Mouse (Mus musculus) brain, embryonic 14.5 days (tissue): ENCODE data around the gene Slc51b. TPM values are rescaled to one million over a fixed set of nuclear protein-coding genes. Genes with fewer than 3 reads are reported as not detected.
A peak's percentile ranks its signal among the peaks of the same experiment; 100 is the strongest.

Source experiments
- DNase-seq: peaks from one replicate; pipeline ENCODE4 v3.0.0-alpha.2; 2011; ENCODE audit warnings: low read depth
- CTCF ChIP-seq: fragments of 200-500 bp; IDR thresholded peaks from 2 replicates; pipeline ENCODE4 v1.5.1; 2012; ENCODE audit warnings: inconsistent platforms, mild to moderate bottlenecking, moderate library complexity, borderline replicate concordance; ENCODE audit not compliant: insufficient read depth, insufficient read length; ENCODE audit errors: extremely low read depth
- POLR2A ChIP-seq: fragments of 200-500 bp; IDR thresholded peaks from 2 replicates; pipeline ENCODE4 v1.6.1; 2012; ENCODE audit warnings: mild to moderate bottlenecking, inconsistent platforms, borderline replicate concordance; ENCODE audit not compliant: poor library complexity, insufficient read depth, insufficient read length, severe bottlenecking; ENCODE audit errors: extremely low read depth
- polyA plus RNA-seq: library from polyadenylated mRNA; depleted of rRNA; stranded (reverse); fragments of >200 nt; gene quantifications from 2 replicates; pipeline ENCODE4 v1.2.3, GENCODE M21; 2012

The Slc51b gene
- polyA plus RNA-seq, 1 experiment = not detected

DNA sequence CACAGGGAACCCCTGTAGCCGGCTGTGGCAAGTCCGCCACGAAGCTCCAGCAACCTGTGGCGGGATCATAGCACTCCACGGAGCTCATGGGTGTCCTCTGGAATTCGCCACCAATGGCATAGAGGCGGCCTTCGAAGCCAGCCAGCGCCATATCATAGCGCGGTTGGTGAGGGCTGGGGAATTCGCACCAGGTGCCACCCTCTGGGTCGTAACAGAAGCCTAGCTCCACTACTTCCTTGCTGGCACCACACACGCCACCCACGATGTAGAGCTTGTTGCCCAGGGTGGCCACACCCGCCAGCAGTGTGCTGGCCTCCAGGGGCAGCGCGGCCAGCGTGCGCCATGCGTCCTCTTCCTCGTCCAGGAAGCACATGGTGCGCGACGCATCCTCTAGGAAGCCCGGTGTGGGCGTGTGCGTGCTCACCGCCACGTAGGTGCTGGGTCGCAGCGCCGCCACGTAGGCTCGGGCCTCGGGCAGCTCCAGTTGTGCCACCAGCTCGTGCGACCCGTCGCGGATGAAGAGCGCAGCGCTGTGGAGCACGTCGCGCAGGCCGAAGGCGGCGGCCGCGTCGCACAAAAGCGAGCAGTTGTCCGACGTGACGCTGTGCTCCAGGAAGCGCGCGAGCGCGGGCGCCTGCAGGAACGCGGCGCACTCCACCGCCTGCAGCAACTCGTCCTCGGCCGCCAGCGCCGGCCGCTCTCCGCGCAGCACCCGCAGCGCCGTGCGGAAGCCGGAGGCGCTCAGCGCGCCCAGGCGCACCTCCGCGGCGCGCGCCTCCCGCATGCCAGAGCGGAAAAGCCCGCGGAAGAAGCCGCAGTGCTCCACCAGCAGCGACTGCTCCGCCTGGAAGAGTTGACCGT is 31.8 kb downstream of the Slc51b start:
- peak; percentile 57 for DNase-seq
- no peak for TF ChIP-seq CTCF
- no peak for TF ChIP-seq POLR2A

DNA sequence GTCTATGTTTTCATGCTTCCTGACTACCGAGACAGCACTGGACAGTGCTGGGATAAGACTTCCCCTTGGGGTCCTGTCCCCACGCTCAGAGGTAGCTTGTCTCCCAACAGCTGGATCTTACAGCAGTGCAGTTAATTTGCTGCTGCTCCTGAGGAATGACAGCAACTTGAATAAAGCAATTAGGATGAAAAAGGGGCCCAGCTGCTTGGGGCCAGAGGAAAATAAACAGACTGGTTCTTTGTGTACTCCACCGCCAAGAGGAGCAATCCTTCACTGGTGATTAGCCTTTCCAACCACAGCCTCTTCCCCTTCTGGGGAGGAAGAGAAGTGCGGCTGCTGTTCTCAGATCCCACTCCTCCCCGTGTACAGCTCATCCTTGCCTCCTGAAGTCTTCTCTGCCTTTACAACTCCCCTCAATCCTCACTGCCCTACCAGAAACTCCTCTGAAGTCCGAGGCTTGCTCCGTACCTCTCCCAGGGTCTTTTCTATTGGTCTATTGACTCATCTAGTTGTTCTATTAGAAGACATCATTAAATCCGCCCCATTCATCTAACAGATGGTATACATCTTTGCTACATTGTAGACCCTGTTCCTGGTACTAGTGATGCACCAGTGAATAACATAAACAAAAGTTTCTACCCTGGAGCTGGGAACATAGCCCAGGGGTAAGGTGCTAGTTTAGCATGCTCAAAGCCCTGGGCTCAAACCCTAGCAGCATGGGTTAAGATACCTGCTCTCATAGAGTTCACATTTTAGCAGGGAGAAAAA is 36.2 kb downstream of the Slc51b start:
- peak; percentile 21 for DNase-seq
- TF ChIP-seq CTCF (peak; percentile 13; the same call in 1 of the 2 replicates), POLR2A (no peak)

DNA sequence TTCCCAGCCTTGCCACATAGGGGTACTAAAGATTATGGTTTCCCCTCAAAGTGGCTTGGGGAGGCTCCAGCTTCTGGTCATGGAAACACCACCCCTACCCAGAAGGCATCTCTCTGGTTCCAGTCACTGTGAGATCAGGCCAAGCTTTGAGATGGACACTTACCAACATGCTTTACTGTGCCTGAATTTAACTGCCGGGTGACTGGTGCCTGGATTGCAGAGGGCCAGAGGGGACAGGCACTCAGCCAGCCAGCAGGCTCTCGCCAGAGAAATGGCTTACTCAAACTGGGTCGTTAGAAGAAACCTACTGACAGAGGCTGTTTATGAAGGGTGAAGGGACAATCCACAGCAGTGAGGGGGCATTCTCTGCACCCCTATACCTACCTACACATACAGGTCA is 38.5 kb downstream of the Slc51b start:
- TF ChIP-seq POLR2A (no peak), CTCF (no peak)
- no peak for DNase-seq

DNA sequence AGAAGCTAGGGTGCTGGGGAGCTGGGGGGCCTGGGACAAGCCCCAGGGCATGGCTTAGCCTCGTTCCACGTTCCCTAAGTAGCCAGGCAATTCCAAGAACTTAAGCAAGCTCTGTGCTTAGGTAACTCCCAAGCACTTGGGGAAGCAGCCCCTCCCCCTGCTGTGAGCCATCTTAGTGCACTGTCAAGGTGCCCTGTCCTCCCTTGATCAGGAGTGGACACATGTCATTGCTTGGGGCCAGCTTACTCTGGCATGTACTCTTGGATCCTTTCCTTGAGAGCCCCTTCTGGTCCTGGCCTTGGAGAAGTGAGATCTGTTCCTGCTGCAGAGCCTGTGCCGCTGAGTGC is 40.0 kb downstream of the Slc51b start:
- DNase-seq = no peak
- TF ChIP-seq POLR2A (no peak), CTCF (no peak)

DNA sequence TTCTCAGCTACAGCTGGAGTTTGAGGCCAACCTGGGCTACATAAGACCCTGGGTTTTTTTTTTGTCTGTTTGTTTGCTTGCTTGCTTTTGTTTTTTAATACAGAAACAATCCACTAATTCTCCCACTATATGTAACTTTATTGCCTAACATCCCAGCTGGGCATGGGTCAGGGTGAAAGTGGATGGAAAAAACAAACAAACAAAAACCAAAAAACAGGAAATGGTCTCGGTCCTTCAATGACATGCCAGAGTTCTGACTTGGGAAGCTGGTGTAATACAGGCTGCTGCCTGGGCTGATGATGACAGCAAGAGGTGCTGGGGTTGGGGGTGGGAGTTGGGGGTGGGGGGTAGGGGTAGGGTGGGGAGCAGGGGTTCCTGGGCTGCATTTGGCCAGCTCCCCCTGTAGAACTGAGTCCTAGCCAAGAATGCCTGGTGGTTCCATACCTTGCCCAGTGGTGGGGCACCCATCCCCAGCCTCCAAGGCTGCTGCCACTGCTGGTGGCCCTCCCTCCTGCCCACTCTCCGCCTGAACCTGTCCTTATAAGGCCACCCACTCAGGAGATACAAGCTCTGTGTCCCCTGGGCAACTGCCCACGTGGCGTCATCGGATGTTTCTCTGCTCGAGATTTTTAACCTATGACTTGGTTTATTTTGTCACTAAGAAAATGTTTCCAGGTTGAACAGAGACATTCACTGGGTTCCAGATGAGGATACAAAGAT is 40.6 kb downstream of the Slc51b start:
- no peak for DNase-seq
- no peak for TF ChIP-seq CTCF
- TF ChIP-seq POLR2A = no peak

DNA sequence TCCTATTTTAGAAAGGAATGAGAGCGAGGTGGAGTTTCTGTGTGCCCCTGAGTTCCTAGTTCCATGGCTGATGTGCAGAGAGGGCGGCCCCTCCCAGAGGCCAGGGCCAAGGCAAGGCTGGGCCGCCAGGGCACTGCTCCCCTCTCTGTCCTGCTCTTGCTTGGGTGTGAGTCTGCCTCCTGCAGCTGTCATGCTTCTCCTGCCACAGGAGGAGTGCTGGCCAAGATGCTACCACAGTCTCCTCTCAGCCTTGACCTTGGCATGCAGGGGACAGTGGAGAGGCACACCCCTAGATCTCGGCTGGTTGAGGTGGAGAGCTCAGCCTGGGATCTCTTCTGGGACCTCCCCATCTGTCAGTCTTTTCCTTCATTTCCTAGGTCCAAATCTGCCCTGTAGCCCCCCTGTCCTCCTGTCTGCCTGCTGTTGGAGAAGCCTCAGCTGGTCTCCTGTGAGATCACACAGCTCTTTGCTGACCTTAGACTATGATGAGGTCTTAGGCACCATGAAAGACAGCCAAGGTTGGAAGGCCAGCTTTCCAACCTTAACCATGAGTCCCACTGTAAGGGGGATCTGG is 41.7 kb downstream of the Slc51b start:
- no peak for DNase-seq
- no peak for TF ChIP-seq POLR2A
- no peak for TF ChIP-seq CTCF

DNA sequence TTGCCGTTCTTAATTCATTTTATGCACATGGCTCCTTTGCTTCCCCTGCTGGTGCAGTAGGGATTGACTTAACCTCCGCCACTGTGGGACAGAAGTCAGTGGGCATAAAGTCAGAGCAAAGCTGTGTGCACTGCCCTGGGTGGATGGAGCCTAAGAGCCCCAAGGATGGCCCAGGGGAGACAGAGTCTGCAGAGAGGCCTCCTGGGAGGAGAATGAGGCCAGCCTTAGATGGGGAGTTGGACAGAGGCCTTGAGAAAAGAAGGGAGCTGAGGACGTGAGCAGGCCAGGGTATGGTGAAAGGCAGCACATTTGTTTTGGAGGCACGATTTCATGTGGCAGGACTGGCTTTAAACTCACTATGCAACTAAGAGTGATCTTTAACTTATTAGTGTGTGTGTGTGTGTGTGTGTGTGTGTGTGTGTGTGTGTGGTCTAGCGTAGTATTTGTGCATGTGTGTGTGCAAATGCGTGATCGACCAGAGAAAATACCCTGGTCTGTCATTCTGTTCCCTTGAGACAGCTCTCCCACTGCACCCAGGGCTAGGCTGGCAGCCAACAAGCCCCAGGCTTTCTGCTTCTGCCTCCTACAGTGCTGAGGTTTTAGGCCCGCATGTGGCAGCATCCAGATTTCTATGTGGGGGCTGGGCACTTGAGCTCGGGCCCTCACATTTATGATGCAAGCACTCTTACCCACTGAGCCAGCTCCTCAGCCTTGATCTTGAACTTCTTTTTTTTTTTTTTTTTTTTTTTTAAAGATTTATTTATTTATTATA is 47.4 kb downstream of the Slc51b start:
- TF ChIP-seq POLR2A = no peak
- peak; percentile 41 for DNase-seq

DNA sequence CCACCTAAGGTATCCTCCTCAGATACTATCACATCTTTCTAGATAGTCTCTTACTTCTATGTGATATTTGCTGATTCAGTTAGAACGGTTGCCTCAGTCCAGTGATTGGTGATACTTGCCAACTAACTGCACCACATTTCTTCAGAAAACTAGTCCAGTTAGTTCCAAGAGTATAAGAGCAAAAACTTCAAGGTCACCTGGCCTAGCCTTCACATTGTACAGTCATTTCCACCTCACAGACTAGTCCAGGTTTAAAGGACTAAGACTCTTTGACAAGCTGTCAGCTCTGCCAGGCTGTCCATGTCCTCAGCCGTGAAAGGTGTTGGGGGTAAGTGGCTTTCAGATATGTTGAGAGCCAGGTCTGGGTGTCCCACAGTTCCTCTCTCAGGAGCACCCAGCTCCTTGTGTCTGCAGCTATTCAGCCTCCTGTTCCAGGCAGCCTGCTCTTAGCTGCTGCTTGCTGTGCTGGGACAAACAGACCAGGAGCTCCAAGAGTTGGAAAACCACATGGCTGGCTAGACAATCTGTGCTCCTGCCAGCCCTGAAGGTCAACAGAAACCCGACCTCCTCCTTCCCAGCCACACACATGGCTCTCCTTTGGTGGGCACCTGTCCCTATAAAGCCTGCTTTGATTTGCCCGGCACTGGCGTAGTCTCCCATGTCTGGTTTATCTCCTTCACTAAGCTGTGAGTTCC is 48.1 kb downstream of the Slc51b start:
- TF ChIP-seq POLR2A (no peak), CTCF (no peak)

DNA sequence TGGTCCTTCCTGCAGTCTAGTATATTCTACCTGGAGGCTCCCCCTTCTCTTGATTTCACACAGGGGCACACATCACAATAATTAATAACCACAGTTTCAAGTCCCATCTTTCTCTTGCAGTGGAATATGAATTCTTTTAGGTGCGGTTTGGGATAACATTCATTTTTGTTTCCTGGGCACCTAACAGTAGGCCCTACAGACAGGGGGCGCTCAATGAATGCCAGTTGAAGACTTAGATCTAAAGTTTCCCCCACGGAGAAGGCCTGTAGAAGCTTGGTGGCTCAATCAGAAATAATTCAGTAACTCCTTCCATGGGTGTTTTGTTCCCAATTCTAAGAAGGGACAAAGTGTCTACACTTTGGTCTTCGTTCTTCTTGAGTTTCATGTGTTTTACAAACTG is 50.3 kb downstream of the Slc51b start:
- TF ChIP-seq POLR2A (no peak), CTCF (peak; percentile 35; the same call in 1 of the 2 replicates)
- DNase-seq = peak; percentile 16

More for the DNA sequence above, 48.1 kb downstream of the Slc51b start:
- DNase-seq = no peak

DNA sequence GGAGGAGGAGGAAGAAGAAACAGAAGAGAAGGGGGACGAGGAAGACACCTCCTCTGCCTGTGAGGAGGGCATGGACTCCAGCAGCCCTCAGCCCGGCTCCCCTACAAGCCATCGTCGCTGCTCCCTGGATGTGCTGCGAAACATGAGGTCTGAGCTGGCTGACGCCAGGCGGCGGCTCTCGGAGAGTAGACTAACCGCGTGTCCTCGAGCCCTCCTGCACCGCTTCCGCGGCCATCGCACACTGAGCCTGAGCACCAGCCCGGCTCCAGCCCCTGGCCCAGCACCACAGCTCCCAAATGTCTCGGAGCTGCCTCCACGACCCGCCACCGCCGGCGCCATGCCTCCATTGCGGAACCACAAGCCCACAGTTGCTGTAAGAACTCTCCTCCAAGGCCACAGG is 51.0 kb downstream of the Slc51b start:
- TF ChIP-seq POLR2A = no peak
- no peak for TF ChIP-seq CTCF
- no peak for DNase-seq

DNA sequence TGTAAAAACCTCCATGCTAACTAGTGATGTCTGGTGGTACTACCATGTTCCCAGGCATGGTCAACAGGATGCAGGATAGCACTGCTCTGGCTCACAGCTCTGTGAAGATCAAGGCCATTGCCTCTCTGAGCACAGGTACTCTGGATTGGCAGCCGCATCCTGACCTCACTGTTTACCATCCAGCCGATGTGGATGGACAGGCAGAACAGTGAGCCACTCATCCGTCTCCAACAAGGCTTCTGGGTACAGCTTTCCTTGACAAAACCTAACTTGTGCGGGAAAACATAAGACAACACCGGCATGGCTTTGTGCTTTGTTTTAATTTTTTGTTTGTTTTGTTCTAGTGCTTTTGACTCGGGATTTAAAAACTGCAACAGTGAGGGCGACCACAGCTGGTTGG is 57.0 kb downstream of the Slc51b start:
- no peak for TF ChIP-seq CTCF
- no peak for TF ChIP-seq POLR2A
- no peak for DNase-seq
